Mouse (Mus musculus) myocyte (in vitro differentiated cells): ENCODE measurements at regions not wholly inside any gene's neighbourhood (a gene's known extent, or its start where the extent isn't known, plus 50 kb on each side); places are given as distances from the start of the nearest gene placed in this dataset.

Source experiments
- CEBPB ChIP-seq: IDR thresholded peaks from 2 replicates; pipeline ENCODE4 v1.6.1; 2011; ENCODE audit warnings: mild to moderate bottlenecking, moderate library complexity; ENCODE audit not compliant: poor library complexity, insufficient read depth, severe bottlenecking
- MAX ChIP-seq: IDR thresholded peaks from one replicate; pipeline ENCODE4 v1.6.1; 2011; ENCODE audit warnings: low read depth, mild to moderate bottlenecking, control low read depth
- MYOG ChIP-seq, 3 experiments: IDR thresholded peaks; one replicate each; pipeline ENCODE4 v1.6.1; 2011; ENCODE audit warnings: control low read depth in 2 of 3, low read depth in 2 of 3, mild to moderate bottlenecking in 2 of 3; ENCODE audit not compliant: insufficient read length in 2 of 3, control insufficient read depth in 1 of 3, insufficient read depth in 1 of 3
- POLR2A ChIP-seq: IDR thresholded peaks from one replicate; pipeline ENCODE4 v1.6.1; 2011; ENCODE audit warnings: low read depth, mild to moderate bottlenecking, control low read depth, moderate library complexity; ENCODE audit not compliant: insufficient read length
- TCF12 ChIP-seq: IDR thresholded peaks from one replicate; pipeline ENCODE4 v1.6.1; 2011; ENCODE audit warnings: mild to moderate bottlenecking, control low read depth; ENCODE audit not compliant: poor library complexity, insufficient read depth, severe bottlenecking

DNA sequence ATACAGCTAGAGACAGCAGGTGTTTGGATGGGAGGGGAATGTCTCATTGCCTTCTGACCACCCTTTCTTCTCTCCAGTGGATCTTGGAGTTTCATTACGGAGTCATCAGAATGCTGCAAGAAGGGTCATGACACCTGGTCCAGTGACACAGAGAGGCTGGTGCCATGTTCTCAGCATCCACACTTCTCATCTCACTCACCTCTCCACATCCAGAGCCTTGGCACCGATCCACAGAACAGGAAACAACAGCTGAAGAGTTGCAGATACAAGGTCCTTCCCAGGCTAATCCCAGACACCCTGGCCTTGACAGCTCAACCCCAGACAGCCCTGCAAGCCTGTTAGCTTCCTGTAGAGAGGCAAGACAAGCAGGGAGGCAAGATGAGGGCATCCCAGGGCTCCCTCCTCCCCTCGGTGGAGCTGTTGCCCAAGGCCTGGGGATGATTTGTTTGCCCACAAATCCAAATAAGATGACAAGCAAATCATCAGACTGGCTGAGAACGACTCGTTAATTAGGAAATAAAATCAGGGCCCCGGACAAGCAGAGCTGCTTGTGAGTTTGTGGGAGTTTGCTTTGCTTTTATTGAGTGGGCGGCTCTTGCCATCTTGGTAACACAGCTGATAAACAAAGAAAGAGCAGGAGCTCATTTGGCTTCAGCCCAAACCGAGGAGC, 274.4 kb downstream of the Cbln1 start:
- TF ChIP-seq TCF12, result no peak
- TF ChIP-seq POLR2A, result no peak
- no peak for TF ChIP-seq MYOG (IDR thresholded peaks at IDR 0.05; ENCODE audit: control insufficient read depth in 1 of 3, insufficient read depth in 1 of 3, insufficient read length in 2 of 3, low read depth in 2 of 3)
- TF ChIP-seq MAX, result no peak
- TF ChIP-seq CEBPB, result no peak
